Mouse (Mus musculus): ENCODE results near the gene Ccdc85b. TPM values are rescaled to one million over a fixed set of nuclear protein-coding genes. Genes with fewer than 3 reads are reported as not detected.

The Ccdc85b gene
- polyA plus RNA-seq, 1 experiment from 2014 or later = 15.6 TPM

- no peak for TF ChIP-seq CTCF (IDR thresholded peaks at IDR 0.05; ENCODE audit: low read depth)
- peak overlapping the region; percentile 58 for H3K4me3 ChIP-seq (replicated peaks; ENCODE audit: low read depth, low read length)
- H3K36me3 ChIP-seq (ENCODE audit: insufficient read depth, low read length) = peaks cover 9% of the 10 kb centered on the region
- peak; percentile 30 for DNase-seq (ENCODE audit: low spot score)
- peaks cover 12% of the 10 kb centered on the region; the same call in 1 of the 2 replicates for H3K4me1 ChIP-seq (replicated peaks; ENCODE audit: insufficient read depth, low read length)
- peak; percentile 36; the same call in 1 of the 2 replicates for ATAC-seq (replicated peaks; ENCODE audit: low FRiP score, low read depth)
- WGBS = 12% methylated on average over 13 of the region's 13 CpGs
- peak overlapping the region; percentile 79 for H3K9ac ChIP-seq (ENCODE audit: low read depth, low read length)
- H3K27ac ChIP-seq = peak overlapping the region; percentile 85
- no peaks in the 10 kb centered on the region for H3K9me3 ChIP-seq (replicated peaks; ENCODE audit: low read length)
- no peaks in the 10 kb centered on the region for H3K27me3 ChIP-seq (ENCODE audit: insufficient read depth, low read length)
- H3K4me2 ChIP-seq (ENCODE audit: low read length) = peak overlapping the region; percentile 90
Measured at GRCm38 (mm10) chr19:5475069-5475714, 17.5 kb upstream of the Ccdc85b start.

GRCm38 (mm10) chr19:5474281-5475068 is 16.8 kb upstream of the Ccdc85b start:
- Histone ChIP-seq H3K27ac (peak overlapping the region; percentile 85), H3K4me1 (replicated peaks; ENCODE audit: insufficient read depth, low read length) (peaks cover 12% of the 10 kb centered on the region; the same call in 1 of the 2 replicates), H3K9me3 (replicated peaks; ENCODE audit: low read length) (no peaks in the 10 kb centered on the region), H3K9ac (ENCODE audit: low read depth, low read length) (peak overlapping the region; percentile 79), H3K4me2 (ENCODE audit: low read length) (peak overlapping the region; percentile 90), H3K27me3 (ENCODE audit: insufficient read depth, low read length) (no peaks in the 10 kb centered on the region), H3K36me3 (ENCODE audit: insufficient read depth, low read length) (peaks cover 2% of the 10 kb centered on the region; the same call in 1 of the 2 replicates), H3K4me3 (replicated peaks; ENCODE audit: low read depth, low read length) (peak overlapping the region; percentile 58)
- DNase-seq (ENCODE audit: low spot score) = peak; percentile 58
- ATAC-seq (replicated peaks; ENCODE audit: low FRiP score, low read depth) = peak; percentile 58
- TF ChIP-seq CTCF (IDR thresholded peaks at IDR 0.05; ENCODE audit: low read depth) = 0 out of 2 replicates have a peak, but pooled peaks have one; percentile 1
- WGBS = under 1% methylated on average over 58 of the region's 68 CpGs

- H3K27me3 ChIP-seq (ENCODE audit: insufficient read depth, low read length) = no peaks in the 10 kb centered on the region
- H3K4me1 ChIP-seq (replicated peaks; ENCODE audit: insufficient read depth, low read length) = peaks cover 12% of the 10 kb centered on the region; the same call in 1 of the 2 replicates
- H3K27ac ChIP-seq = peak within 1 kb of the TSS; percentile 85
- WGBS = under 1% methylated on average over 22 of the region's 22 CpGs
- H3K36me3 ChIP-seq (ENCODE audit: insufficient read depth, low read length) = no peaks in the 10 kb centered on the region
- peak within 1 kb of the TSS; percentile 90 for H3K4me2 ChIP-seq (ENCODE audit: low read length)
- ATAC-seq (replicated peaks; ENCODE audit: low FRiP score, low read depth) (peak; percentile 65; the same call in 1 of the 2 replicates), DNase-seq (ENCODE audit: low spot score) (peak; percentile 86)
- TF ChIP-seq CTCF (IDR thresholded peaks at IDR 0.05; ENCODE audit: low read depth) = peak; percentile 23; the same call in 1 of the 2 replicates
- H3K9ac ChIP-seq (ENCODE audit: low read depth, low read length) = peak within 1 kb of the TSS; percentile 79
- H3K9me3 ChIP-seq (replicated peaks; ENCODE audit: low read length) = no peaks in the 10 kb centered on the region
- H3K4me3 ChIP-seq (replicated peaks; ENCODE audit: low read depth, low read length) = peak within 1 kb of the TSS; percentile 58
Measured at GRCm38 (mm10) chr19:5473720-5474119, 16.0 kb upstream of the Ccdc85b start, which contains the start of gene Efemp2. Gene Efemp2, plus strand, starts transcription at chr19:5473954.

- Histone ChIP-seq H3K9ac (ENCODE audit: low read depth, low read length) (no peak overlapping the region), H3K4me1 (replicated peaks; ENCODE audit: insufficient read depth, low read length) (peaks cover 12% of the 10 kb centered on the region), H3K4me2 (ENCODE audit: low read length) (no peak overlapping the region), H3K27me3 (ENCODE audit: insufficient read depth, low read length) (no peaks in the 10 kb centered on the region), H3K27ac (no peak overlapping the region), H3K36me3 (ENCODE audit: insufficient read depth, low read length) (no peaks in the 10 kb centered on the region), H3K4me3 (replicated peaks; ENCODE audit: low read depth, low read length) (no peak overlapping the region), H3K9me3 (replicated peaks; ENCODE audit: low read length) (no peaks in the 10 kb centered on the region)
- TF ChIP-seq CTCF (IDR thresholded peaks at IDR 0.05; ENCODE audit: low read depth) = peak; percentile 51
- WGBS = 67% methylated on average over 3 of the region's 3 CpGs
- DNase-seq (ENCODE audit: low spot score) = no peak
- ATAC-seq (replicated peaks; ENCODE audit: low FRiP score, low read depth) = no peak
Measured at GRCm38 (mm10) chr19:5472857-5473256, 15.2 kb upstream of the Ccdc85b start.

GRCm38 (mm10) chr19:5471846-5472245 is 14.2 kb upstream of the Ccdc85b start:
- Histone ChIP-seq H3K27ac (no peak overlapping the region), H3K4me2 (ENCODE audit: low read length) (no peak overlapping the region), H3K36me3 (ENCODE audit: insufficient read depth, low read length) (peaks cover 7% of the 10 kb centered on the region), H3K9me3 (replicated peaks; ENCODE audit: low read length) (no peaks in the 10 kb centered on the region), H3K4me1 (replicated peaks; ENCODE audit: insufficient read depth, low read length) (peaks cover 12% of the 10 kb centered on the region), H3K9ac (ENCODE audit: low read depth, low read length) (no peak overlapping the region), H3K4me3 (replicated peaks; ENCODE audit: low read depth, low read length) (no peak overlapping the region), H3K27me3 (ENCODE audit: insufficient read depth, low read length) (no peaks in the 10 kb centered on the region)
- no peak for ATAC-seq (replicated peaks; ENCODE audit: low FRiP score, low read depth)
- 52% methylated on average over 5 of the region's 5 CpGs for WGBS
- no peak for DNase-seq (ENCODE audit: low spot score)
- no peak for TF ChIP-seq CTCF (IDR thresholded peaks at IDR 0.05; ENCODE audit: low read depth)

GRCm38 (mm10) chr19:5468374-5468773 is 10.7 kb upstream of the Ccdc85b start, which contains the start of gene Ctsw:
Gene Ctsw, minus strand, starts transcription at chr19:5468507.
- Histone ChIP-seq H3K9me3 (replicated peaks; ENCODE audit: low read length) (no peaks in the 10 kb centered on the region), H3K4me1 (replicated peaks; ENCODE audit: insufficient read depth, low read length) (peaks cover 5% of the 10 kb centered on the region; the same call in 1 of the 2 replicates), H3K36me3 (ENCODE audit: insufficient read depth, low read length) (peaks cover 32% of the 10 kb centered on the region), H3K27me3 (ENCODE audit: insufficient read depth, low read length) (no peaks in the 10 kb centered on the region), H3K9ac (ENCODE audit: low read depth, low read length) (no peak within 1 kb of the TSS), H3K4me3 (replicated peaks; ENCODE audit: low read depth, low read length) (no peak within 1 kb of the TSS), H3K4me2 (ENCODE audit: low read length) (no peak within 1 kb of the TSS), H3K27ac (no peak within 1 kb of the TSS)
- no peak for DNase-seq (ENCODE audit: low spot score)
- no peak for TF ChIP-seq CTCF (IDR thresholded peaks at IDR 0.05; ENCODE audit: low read depth)
- no peak for ATAC-seq (replicated peaks; ENCODE audit: low FRiP score, low read depth)
- 52% methylated on average over 5 of the region's 5 CpGs for WGBS
